Mouse (Mus musculus) left cerebral cortex, postnatal 14 days (tissue): Measurements from ENCODE around the gene Fat3. TPM values are rescaled to one million over a fixed set of nuclear protein-coding genes. Genes with fewer than 3 reads are reported as not detected.

Source experiments
- DNase-seq, 2 experiments: peaks; one replicate each; pipeline ENCODE4 v3.0.0; 2021 to 2022; ENCODE audit warnings: low spot score in 2 of 2, mixed read lengths in 1 of 2
- intact Hi-C: fragments of 180-260 bp; cut with DNase I; formaldehyde crosslinking; loops from one replicate; pipeline ENCODE4 v1.15.1; 2025
- total RNA-seq, 2 experiments: library from RNA; stranded (reverse); gene quantifications; 2 replicates each; pipeline ENCODE4 v1.2.3; 2021

Gene Fat3
- total RNA-seq, 2 experiments from 2014 or later = 61.3 to 69.1 TPM

DNA sequence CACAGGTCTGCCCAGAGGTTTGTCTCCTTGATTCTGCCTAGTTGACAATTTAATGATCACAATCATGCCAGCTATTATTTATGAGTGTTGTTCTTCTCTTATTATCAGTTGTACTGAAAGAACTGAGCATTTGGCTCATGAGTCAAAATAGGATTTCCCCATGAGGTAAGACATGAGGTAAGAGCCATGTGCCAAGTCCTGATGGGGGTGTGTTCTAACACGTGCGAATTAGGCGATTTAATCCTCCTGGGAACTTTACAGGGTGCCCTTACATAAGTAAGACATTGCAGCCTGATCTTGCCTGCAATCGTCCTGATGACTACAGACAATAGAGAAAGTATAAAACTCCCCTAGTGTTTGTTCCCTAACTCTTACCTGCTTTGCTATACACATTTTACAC, 631.6 kb downstream of the Fat3 start:
- no peak for DNase-seq
- intact Hi-C loops = no loop called here

DNA sequence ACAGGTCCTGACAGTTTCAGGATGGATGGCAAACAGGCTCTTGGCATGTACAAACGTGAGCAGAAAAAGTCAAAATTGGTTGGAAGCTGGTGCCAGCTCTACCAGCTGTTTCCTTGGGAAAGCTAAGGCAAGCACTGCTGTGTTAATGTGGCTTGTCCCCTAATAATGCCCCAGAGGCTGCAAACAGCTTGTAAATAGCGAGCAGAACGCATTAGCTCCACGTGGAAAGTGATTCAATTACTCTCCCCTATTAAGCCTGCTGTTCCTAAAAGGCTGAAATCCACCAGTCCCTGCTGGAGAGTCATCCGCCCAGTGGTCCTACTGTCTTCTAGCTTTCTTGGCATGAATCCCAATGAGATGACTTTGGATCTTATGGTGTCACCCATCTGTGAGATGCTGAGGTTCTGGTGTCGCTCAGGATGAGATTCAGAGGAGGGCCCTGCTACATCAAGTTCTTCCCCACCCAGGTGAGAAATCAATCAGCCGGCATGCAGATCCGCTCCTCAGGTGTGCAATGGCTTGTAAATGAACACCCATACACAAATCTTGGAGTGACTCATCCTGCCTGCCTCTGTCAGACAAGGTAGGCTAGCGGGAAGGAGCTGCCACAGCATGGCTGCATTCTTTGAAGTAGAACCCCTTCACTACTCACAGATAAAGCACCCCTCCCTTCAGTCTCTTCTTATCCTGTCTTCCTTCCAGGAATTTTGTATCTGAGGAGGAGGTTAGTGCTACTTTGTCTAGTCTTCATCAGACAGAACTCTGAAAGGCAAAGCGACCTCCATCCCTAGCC, 634.6 kb downstream of the Fat3 start:
- no peak for DNase-seq
- intact Hi-C loops = no loop called here

DNA sequence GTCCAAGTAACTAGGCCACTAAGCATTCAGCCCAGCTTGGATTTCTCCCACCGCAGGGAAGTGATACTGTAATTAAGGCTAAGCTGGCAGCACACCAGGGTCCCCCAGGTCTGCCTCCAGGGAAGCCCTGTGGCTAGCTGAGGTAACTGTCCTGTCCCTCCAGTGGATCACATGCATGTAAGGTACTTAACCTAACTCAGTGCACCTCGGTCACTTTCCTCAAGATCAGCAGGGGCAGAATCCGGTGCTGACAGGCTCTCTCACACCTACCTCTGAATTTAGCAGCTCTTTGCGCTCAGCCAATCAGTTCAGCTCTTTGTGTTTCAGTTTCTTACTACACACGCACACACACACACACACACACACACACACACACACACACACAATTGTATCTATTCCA, 639.7 kb downstream of the Fat3 start:
- intact Hi-C loops = no loop called here
- no peak for DNase-seq
